Mouse (Mus musculus): ENCODE data around the gene Asap3. TPM values are rescaled to one million over a fixed set of nuclear protein-coding genes. Genes with fewer than 3 reads are reported as not detected.

Asap3 gene
- total and polyA plus RNA-seq, 3 experiments, result 7.8 to 10.2 (median 8.6) TPM

DNA sequence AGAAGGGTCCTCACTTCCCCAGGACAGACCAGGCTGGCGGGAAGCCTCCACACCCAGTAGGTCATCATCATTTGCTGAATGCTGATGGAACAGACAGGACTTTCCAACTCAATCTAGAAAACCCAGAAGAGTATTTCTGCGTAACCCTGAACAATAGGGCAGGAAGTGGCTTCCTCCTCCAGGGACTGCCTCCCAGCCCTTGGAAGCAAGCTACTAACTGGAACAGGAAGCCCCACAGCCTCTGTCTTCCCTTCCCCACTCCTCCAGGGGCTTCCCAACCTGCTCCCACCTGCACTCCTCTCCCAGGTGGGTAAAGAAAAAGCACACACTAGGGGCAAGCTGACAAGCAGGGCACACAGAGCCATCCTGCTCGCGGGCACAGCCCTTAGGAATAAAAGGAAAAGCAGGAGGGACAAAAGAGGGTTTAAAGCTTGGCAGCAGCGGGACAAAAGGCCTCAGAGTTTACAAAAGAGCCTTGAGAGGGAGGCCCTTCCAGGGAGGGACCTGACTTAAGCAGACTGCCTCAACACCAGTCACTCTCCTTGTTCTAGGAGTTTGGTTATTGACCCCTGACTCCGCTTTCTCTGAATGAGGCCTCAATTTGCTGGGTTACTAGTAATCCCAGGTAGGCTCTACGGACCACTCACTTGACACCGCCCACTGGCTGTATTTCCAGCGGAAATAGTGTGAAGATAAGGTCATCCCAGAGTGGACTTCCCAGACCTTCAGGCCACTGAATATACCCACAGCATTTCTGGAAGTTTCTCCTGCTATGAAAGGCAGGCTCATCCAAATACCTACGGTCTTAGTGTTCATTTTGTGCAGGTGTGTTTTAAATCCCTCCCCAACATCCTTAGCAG, 76.7 kb downstream of the Asap3 start:
- Histone ChIP-seq H3K4me3 (no peak overlapping the region), H3K9ac (ENCODE audit: low read depth, low read length) (peak overlapping the region; percentile 55), H3K27me3 (ENCODE audit: control insufficient read depth, insufficient read depth, low read length) (no peaks in the 10 kb centered on the region), H3K4me1 (ENCODE audit: control insufficient read depth, insufficient read depth, low read length) (peaks cover 11% of the 10 kb centered on the region), H3K27ac (peak overlapping the region; percentile 89), H3K36me3 (ENCODE audit: control insufficient read depth, insufficient read depth, low read length) (peaks cover 6% of the 10 kb centered on the region), H3K79me2 (replicated peaks; ENCODE audit: control insufficient read depth, insufficient read depth, low read length) (no peaks in the 10 kb centered on the region)
- peak; percentile 55 to 65 for DNase-seq
- intact Hi-C loops (cut with DNase I), result loop anchor here (5.0 to 10.0 kb wide), 3 partner anchors 141 to 1358 kb away; partner anchors contain the start of genes 6030445D17Rik, Id3, Luzp1 and Rsrp1
- TF ChIP-seq CTCF (IDR thresholded peaks at IDR 0.05), result no peak
- 0 out of 2 replicates have a peak, but pooled peaks have one; percentile 33 for TF ChIP-seq EP300 (IDR thresholded peaks at IDR 0.05; ENCODE audit: insufficient read depth, low read depth, low read length)
- peak; percentile 49; the same call in 1 of the 2 replicates for TF ChIP-seq POLR2A (IDR thresholded peaks at IDR 0.05; ENCODE audit: insufficient read depth, low read depth, low read length)
- WGBS, result 36% methylated on average over 10 of the region's 10 CpGs

GRCm38 (mm10) chr4:136283783-136284182, 77.6 kb downstream of the Asap3 start:
- peak overlapping the region; percentile 80; the same call in 1 of the 2 replicates for H3K4me3 ChIP-seq
- no peak for DNase-seq
- WGBS, result 41% methylated on average over 2 of the region's 2 CpGs
- H3K79me2 ChIP-seq (replicated peaks; ENCODE audit: control insufficient read depth, insufficient read depth, low read length), result no peaks in the 10 kb centered on the region
- H3K27ac ChIP-seq, result peak overlapping the region; percentile 89
- peaks cover 6% of the 10 kb centered on the region for H3K36me3 ChIP-seq (ENCODE audit: control insufficient read depth, insufficient read depth, low read length)
- peaks cover 11% of the 10 kb centered on the region for H3K4me1 ChIP-seq (ENCODE audit: control insufficient read depth, insufficient read depth, low read length)
- no peak overlapping the region for H3K9ac ChIP-seq (ENCODE audit: low read depth, low read length)
- intact Hi-C loops (cut with DNase I), result loop anchor here (2.0 to 10.0 kb wide), 4 partner anchors 23 to 1359 kb away; partner anchors contain the start of genes 6030445D17Rik, Id3, Luzp1 and Rsrp1
- no peaks in the 10 kb centered on the region for H3K27me3 ChIP-seq (ENCODE audit: control insufficient read depth, insufficient read depth, low read length)
- TF ChIP-seq EP300 (IDR thresholded peaks at IDR 0.05; ENCODE audit: insufficient read depth, low read depth, low read length) (no peak), POLR2A (IDR thresholded peaks at IDR 0.05; ENCODE audit: insufficient read depth, low read depth, low read length) (no peak), CTCF (IDR thresholded peaks at IDR 0.05) (no peak)

GRCm38 (mm10) chr4:136284455-136284854, 78.3 kb downstream of the Asap3 start, which contains the start of gene Zfp46:
TSS of gene Zfp46 (plus strand) at chr4:136284683.
- TF ChIP-seq POLR2A (IDR thresholded peaks at IDR 0.05; ENCODE audit: insufficient read depth, low read depth, low read length), result peak; percentile 96
- TF ChIP-seq EP300 (IDR thresholded peaks at IDR 0.05; ENCODE audit: insufficient read depth, low read depth, low read length), result peak; percentile 48; the same call in 1 of the 2 replicates
- peak; percentile 21; the same call in 1 of the 2 replicates for TF ChIP-seq CTCF (IDR thresholded peaks at IDR 0.05)
- peaks cover 6% of the 10 kb centered on the region for H3K36me3 ChIP-seq (ENCODE audit: control insufficient read depth, insufficient read depth, low read length)
- WGBS, result 1% methylated on average over 5 of the region's 5 CpGs
- peak within 1 kb of the TSS; percentile 80 for H3K4me3 ChIP-seq
- H3K79me2 ChIP-seq (replicated peaks; ENCODE audit: control insufficient read depth, insufficient read depth, low read length), result no peaks in the 10 kb centered on the region
- H3K27me3 ChIP-seq (ENCODE audit: control insufficient read depth, insufficient read depth, low read length), result no peaks in the 10 kb centered on the region
- peak; percentile 77 to 86 for DNase-seq
- intact Hi-C loops (cut with DNase I), result loop anchor here (2.0 to 10.0 kb wide), 4 partner anchors 24 to 1360 kb away; partner anchors contain the start of genes 6030445D17Rik, Id3, Luzp1 and Rsrp1
- H3K4me1 ChIP-seq (ENCODE audit: control insufficient read depth, insufficient read depth, low read length), result peaks cover 11% of the 10 kb centered on the region
- H3K9ac ChIP-seq (ENCODE audit: low read depth, low read length), result peak within 1 kb of the TSS; percentile 70
- H3K27ac ChIP-seq, result peak within 1 kb of the TSS; percentile 89

- no peaks in the 10 kb centered on the region for H3K27me3 ChIP-seq (ENCODE audit: control insufficient read depth, insufficient read depth, low read length)
- peaks cover 11% of the 10 kb centered on the region for H3K4me1 ChIP-seq (ENCODE audit: control insufficient read depth, insufficient read depth, low read length)
- intact Hi-C loops (cut with DNase I), result loop anchor here (1.0 to 10.0 kb wide), 5 partner anchors 24 to 1360 kb away; partner anchors contain the start of genes 6030445D17Rik, Hnrnpr, Id3 and Luzp1
- H3K9ac ChIP-seq (ENCODE audit: low read depth, low read length), result peak overlapping the region; percentile 70
- H3K36me3 ChIP-seq (ENCODE audit: control insufficient read depth, insufficient read depth, low read length), result peaks cover 6% of the 10 kb centered on the region
- WGBS, result 2% methylated on average over 6 of the region's 6 CpGs
- peak overlapping the region; percentile 80 for H3K4me3 ChIP-seq
- peak in 1 of 2 experiments; percentile 51 for DNase-seq
- H3K79me2 ChIP-seq (replicated peaks; ENCODE audit: control insufficient read depth, insufficient read depth, low read length), result no peaks in the 10 kb centered on the region
- peak overlapping the region; percentile 89 for H3K27ac ChIP-seq
- no peak for TF ChIP-seq CTCF (IDR thresholded peaks at IDR 0.05)
- no peak for TF ChIP-seq POLR2A (IDR thresholded peaks at IDR 0.05; ENCODE audit: insufficient read depth, low read depth, low read length)
- TF ChIP-seq EP300 (IDR thresholded peaks at IDR 0.05; ENCODE audit: insufficient read depth, low read depth, low read length), result no peak
Observed at GRCm38 (mm10) chr4:136284891-136285290, 78.7 kb downstream of the Asap3 start.

DNA sequence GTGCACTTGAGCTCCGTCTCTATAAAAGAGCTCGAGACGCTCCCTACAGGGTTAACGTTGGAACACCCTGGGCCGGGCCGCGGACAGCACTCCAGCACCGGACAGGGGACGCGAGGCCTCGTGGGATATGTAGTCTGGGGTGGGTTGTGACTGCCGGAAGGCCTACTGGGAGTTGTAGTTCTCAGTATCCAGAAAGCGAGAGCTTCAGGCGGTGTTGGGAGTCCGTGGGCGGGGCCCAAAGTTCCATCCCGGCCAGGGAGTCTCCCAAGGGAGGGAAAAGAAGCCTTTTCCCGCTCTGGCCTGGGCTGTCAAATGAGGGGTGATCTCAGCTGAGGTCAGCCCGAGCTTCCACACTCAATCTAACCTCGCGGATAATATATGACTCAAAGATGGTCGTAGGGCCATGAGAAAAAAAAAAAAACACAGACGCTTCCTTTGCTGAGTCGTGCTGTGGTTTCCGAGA, 79.2 kb downstream of the Asap3 start:
- Histone ChIP-seq H3K9ac (ENCODE audit: low read depth, low read length) (peak overlapping the region; percentile 70), H3K4me3 (peak overlapping the region; percentile 80), H3K79me2 (replicated peaks; ENCODE audit: control insufficient read depth, insufficient read depth, low read length) (no peaks in the 10 kb centered on the region), H3K36me3 (ENCODE audit: control insufficient read depth, insufficient read depth, low read length) (peaks cover 6% of the 10 kb centered on the region), H3K27me3 (ENCODE audit: control insufficient read depth, insufficient read depth, low read length) (no peaks in the 10 kb centered on the region), H3K4me1 (ENCODE audit: control insufficient read depth, insufficient read depth, low read length) (peaks cover 11% of the 10 kb centered on the region), H3K27ac (peak overlapping the region; percentile 89)
- TF ChIP-seq CTCF (IDR thresholded peaks at IDR 0.05) (no peak), EP300 (IDR thresholded peaks at IDR 0.05; ENCODE audit: insufficient read depth, low read depth, low read length) (no peak), POLR2A (IDR thresholded peaks at IDR 0.05; ENCODE audit: insufficient read depth, low read depth, low read length) (peak; percentile 85; the same call in 1 of the 2 replicates)
- WGBS, result under 1% methylated on average over 25 of the region's 25 CpGs
- intact Hi-C loops (cut with DNase I), result loop anchor here (1.0 to 10.0 kb wide), 4 partner anchors 25 to 1361 kb away; partner anchors contain the start of genes 6030445D17Rik, Hnrnpr, Luzp1 and Rsrp1
- peak; percentile 92 to 97 for DNase-seq

All from heart, adult 2 months (tissue).